Mouse (Mus musculus): ENCODE measurements around the gene Fzr1. TPM values are rescaled to one million over a fixed set of nuclear protein-coding genes. Genes with fewer than 3 reads are reported as not detected.

Gene Fzr1
- polyA plus RNA-seq, 1 experiment, result 75.8 TPM

DNA sequence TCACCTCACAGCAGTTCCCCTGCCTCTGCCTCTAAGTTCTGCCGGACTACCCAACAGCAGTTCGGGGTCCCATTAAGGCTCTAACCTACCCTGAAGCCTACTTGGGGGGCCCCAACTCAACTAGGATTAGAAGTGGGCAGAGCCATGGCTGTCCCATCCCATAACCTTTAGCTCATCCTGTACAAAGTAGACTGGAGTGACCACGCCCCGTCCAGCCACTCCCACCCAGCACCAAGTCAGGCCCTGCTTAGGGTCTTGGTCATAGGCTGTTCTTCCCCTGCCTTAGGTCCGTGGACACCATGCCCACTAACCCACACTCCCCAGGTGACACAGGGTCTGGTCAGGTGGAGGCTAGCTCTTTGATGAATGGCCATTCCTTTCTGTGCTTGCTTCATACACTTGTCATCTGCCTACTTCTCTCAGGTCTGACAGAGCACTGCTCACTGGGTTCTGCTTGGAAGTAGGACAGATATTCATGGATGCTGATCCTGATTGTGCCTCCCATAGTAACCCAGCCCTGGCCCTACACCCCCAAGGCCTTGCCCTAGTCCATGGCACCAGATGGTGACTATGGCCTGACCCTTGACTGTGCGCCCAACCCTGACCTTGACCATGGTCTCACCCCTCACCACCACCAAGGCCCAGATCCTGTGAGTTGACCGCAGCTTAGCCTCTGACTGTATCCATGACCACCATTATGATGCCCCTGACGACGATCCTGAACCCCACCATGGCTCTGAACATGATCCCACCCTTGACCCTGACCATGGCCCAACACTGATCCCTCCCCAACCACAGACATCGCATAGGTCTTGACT lies 41.0 kb upstream of the Fzr1 start:
- Histone ChIP-seq H3K27me3 (ENCODE audit: control insufficient read depth, insufficient read depth, low read length) (no peaks in the 10 kb centered on the region), H3K27ac (ENCODE audit: insufficient read depth, low read length) (peak overlapping the region; percentile 44), H3K4me1 (ENCODE audit: control insufficient read depth, insufficient read depth, low read length) (peaks cover 89% of the 10 kb centered on the region), H3K4me3 (replicated peaks; ENCODE audit: insufficient read depth, low read depth, low read length) (no peak overlapping the region)
- peak; percentile 21 to 38 for DNase-seq
- WGBS, result 84% methylated on average over 10 of the region's 10 CpGs
- no peak for TF ChIP-seq CTCF (IDR thresholded peaks at IDR 0.05; ENCODE audit: borderline replicate concordance, insufficient read depth, low read depth, low read length)
- TF ChIP-seq POLR2A (IDR thresholded peaks at IDR 0.05; ENCODE audit: borderline replicate concordance, insufficient read depth, low read length), result no peak

DNA sequence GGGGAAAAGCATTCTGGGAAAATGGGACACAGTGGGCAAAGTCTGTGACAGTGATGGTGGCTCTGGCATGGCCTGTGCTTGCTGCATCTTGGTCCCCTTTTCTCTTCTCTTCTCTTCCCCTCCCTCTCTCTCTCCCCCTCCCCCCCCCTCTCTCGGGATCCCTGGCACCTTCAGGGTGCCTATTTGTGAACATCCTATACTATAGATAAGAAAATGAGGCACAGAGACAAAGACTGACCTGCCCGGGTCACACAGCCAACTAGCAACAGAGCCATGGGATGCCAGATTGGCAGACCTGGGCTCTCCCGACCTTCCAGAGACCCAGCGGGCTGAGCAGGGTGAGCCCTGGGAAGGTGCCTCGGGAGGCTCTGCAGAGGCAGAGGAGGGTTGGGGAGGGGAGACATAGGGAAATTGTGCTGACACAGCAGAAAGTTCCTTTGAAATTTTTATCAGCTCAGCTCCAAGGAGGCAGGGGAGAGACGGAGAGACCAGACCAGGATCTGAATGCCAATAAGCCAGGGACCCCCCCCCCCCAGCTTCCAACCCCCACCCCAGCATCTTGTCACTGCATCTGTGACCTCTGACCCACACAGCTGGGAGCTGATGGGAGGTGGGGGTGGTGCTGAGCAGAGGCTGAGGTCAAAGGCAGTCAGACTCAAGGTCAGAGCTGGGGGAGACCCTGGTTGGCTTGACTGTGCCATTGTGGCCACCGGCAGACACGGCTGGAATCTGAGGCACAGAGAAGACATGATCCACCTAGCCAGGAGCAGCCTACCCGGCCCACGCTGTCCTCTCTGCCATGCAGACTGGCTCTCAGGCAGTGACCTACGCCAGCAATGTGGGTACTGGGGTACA lies 40.1 kb upstream of the Fzr1 start:
- peak overlapping the region; percentile 95 for H3K27ac ChIP-seq (ENCODE audit: insufficient read depth, low read length)
- no peak overlapping the region for H3K4me3 ChIP-seq (replicated peaks; ENCODE audit: insufficient read depth, low read depth, low read length)
- peaks cover 89% of the 10 kb centered on the region for H3K4me1 ChIP-seq (ENCODE audit: control insufficient read depth, insufficient read depth, low read length)
- no peaks in the 10 kb centered on the region for H3K27me3 ChIP-seq (ENCODE audit: control insufficient read depth, insufficient read depth, low read length)
- DNase-seq, result peak; percentile 20 to 27
- TF ChIP-seq CTCF (IDR thresholded peaks at IDR 0.05; ENCODE audit: borderline replicate concordance, insufficient read depth, low read depth, low read length) (no peak), POLR2A (IDR thresholded peaks at IDR 0.05; ENCODE audit: borderline replicate concordance, insufficient read depth, low read length) (no peak)
- 14% methylated on average over 11 of the region's 11 CpGs for WGBS

DNA sequence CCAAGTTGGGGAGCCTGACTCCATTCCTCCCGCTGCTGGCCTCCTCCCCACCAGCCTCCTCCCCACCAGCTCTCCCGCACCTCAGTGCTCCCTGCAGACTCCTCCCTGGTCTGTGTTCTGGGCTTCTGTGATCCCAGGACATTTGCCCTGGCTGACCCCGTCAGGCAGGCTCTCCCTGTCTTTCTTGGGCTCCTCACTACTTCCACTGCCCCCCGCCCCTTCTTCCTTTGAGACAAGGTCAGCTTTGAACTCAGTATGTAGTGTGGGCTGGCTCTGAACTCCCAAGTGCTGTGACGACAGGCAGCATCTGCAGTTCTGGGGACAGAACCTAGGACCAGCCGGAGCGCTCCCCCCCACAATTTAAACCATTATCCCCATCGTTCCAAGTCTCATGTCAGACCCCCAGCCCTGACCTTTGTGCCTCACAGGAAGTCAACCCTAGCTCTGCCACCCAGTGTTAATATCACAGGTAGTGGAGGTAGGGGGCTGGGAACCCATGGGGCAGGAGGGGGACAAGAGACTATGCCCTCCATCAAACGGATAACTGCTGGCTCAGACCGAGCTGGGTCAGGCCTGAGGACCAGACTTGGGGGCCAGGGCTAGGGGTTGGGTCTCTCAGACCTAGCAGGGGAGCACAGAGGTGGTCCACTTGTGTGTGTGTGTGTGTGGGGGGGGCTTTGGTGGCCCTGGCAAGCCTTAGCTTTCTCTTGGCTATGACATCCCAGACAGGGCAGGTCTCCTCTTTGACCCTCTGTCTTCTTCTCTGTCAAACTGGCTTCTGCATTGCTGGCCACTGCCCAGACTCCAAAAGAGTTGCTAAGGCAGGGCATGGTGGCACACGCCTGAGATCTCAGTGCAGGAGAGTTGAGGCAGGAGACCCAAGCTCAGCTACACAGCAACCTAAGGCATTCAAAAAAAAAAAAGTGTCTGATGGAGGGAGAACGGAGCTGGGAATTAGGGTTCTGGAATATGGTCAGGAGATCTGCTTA lies 39.2 kb upstream of the Fzr1 start:
- H3K27ac ChIP-seq (ENCODE audit: insufficient read depth, low read length), result peak overlapping the region; percentile 95
- DNase-seq, result peak in 1 of 2 experiments; percentile 36
- peaks cover 94% of the 10 kb centered on the region for H3K4me1 ChIP-seq (ENCODE audit: control insufficient read depth, insufficient read depth, low read length)
- 14% methylated on average over 12 of the region's 12 CpGs for WGBS
- no peaks in the 10 kb centered on the region for H3K27me3 ChIP-seq (ENCODE audit: control insufficient read depth, insufficient read depth, low read length)
- TF ChIP-seq POLR2A (IDR thresholded peaks at IDR 0.05; ENCODE audit: borderline replicate concordance, insufficient read depth, low read length) (no peak), CTCF (IDR thresholded peaks at IDR 0.05; ENCODE audit: borderline replicate concordance, insufficient read depth, low read depth, low read length) (no peak)
- peak overlapping the region; percentile 17 for H3K4me3 ChIP-seq (replicated peaks; ENCODE audit: insufficient read depth, low read depth, low read length)

DNA sequence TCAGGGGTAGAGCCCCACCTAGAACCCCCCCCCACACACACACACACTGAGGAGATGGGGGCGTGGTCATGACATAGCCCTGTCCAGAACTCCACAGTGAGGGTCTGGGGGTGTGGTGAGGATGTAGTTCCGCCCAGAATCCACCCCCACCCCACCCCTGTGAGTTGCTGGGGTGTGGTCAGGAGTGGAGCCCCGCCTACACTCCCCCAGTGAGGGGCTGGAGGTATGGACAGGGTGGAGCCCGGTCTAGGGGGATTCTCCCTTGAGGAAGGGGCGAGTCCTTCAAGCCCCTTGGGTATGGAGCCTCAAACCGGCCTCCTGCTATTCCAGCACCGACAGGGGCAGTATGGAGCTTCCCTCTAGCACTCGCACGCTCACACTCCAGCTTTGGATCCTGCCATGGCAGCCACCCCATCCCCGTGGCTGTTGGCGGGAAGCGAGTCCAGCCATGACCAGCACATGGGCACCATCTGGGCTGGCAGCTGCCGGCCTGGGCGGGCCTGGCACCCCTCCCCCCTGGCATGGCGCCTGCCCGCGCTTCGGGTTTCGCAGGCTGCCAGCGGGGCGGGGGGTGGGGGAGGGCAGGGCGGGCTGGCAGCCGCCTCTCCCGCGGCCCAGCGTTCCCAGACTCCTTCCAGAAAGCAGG lies 38.4 kb upstream of the Fzr1 start:
- TF ChIP-seq CTCF (IDR thresholded peaks at IDR 0.05; ENCODE audit: borderline replicate concordance, insufficient read depth, low read depth, low read length) (peak; percentile 64), POLR2A (IDR thresholded peaks at IDR 0.05; ENCODE audit: borderline replicate concordance, insufficient read depth, low read length) (no peak)
- DNase-seq, result peak; percentile 95 to 96
- H3K4me1 ChIP-seq (ENCODE audit: control insufficient read depth, insufficient read depth, low read length), result peaks cover 95% of the 10 kb centered on the region
- no peak overlapping the region for H3K4me3 ChIP-seq (replicated peaks; ENCODE audit: insufficient read depth, low read depth, low read length)
- H3K27ac ChIP-seq (ENCODE audit: insufficient read depth, low read length), result peak overlapping the region; percentile 99
- 1% methylated on average over 26 of the region's 26 CpGs for WGBS
- no peaks in the 10 kb centered on the region for H3K27me3 ChIP-seq (ENCODE audit: control insufficient read depth, insufficient read depth, low read length)

DNA sequence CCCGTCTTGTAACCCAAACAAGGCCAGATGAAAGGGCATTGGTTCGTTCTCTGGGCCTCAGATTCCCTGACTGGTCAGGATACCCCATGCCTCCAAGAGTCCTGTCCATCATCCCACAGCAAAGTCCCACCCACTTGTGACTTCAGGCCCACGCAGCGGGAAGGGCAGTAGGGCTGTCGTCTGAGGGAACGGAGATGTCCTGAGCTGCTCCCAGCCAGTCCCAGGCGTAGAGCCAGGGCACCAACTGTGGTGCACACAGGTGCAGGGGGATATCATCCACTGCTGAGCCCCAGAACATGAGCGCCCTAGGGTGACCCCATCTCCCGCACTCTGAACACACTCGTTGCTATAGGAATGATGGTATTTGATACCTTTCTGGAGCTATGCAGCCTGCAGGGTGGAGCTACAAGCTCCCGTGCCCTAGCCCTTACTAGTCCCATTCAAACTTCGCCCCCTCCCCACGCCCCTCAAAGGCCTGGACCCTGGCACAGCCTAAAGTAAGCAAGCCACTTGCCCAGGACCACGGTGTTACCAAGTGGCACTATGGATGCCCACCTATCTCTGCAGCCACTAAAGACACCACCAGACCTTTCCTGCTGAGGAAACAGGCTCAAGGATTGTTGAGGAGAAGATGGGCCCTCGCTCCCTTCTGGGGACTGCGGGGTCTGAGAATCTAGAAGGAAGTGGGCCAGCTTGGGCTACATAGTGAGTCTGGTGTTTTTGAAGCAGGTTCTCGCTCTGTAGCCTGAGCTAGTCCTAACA lies 37.4 kb upstream of the Fzr1 start:
- Histone ChIP-seq H3K27ac (ENCODE audit: insufficient read depth, low read length) (peak overlapping the region; percentile 99), H3K4me3 (replicated peaks; ENCODE audit: insufficient read depth, low read depth, low read length) (no peak overlapping the region), H3K27me3 (ENCODE audit: control insufficient read depth, insufficient read depth, low read length) (no peaks in the 10 kb centered on the region), H3K4me1 (ENCODE audit: control insufficient read depth, insufficient read depth, low read length) (peaks cover 95% of the 10 kb centered on the region)
- TF ChIP-seq POLR2A (IDR thresholded peaks at IDR 0.05; ENCODE audit: borderline replicate concordance, insufficient read depth, low read length) (no peak), CTCF (IDR thresholded peaks at IDR 0.05; ENCODE audit: borderline replicate concordance, insufficient read depth, low read depth, low read length) (no peak)
- WGBS, result 22% methylated on average over 17 of the region's 17 CpGs
- DNase-seq, result peak in 1 of 2 experiments; percentile 69

DNA sequence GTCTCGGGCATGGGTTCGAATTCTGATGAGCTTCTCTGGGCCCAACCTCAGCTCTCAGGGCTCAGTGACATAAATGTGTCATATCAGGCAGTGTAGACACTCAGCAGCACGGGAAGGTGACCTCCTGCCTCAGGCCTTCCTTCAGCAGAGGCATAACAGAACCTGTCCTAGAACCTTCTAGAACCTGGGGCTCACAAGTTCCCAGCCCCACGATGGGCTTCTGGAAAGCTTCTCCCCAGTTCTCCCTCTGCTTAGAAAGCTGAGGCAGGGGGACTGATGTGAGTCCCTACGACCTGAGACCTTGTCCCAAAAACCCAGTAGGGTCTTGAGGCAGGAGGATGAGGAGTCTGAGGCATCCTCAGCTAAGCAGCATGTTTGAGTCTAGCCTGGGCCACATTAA lies 36.8 kb upstream of the Fzr1 start:
- Histone ChIP-seq H3K4me1 (ENCODE audit: control insufficient read depth, insufficient read depth, low read length) (peaks cover 95% of the 10 kb centered on the region), H3K27ac (ENCODE audit: insufficient read depth, low read length) (peak overlapping the region; percentile 99), H3K27me3 (ENCODE audit: control insufficient read depth, insufficient read depth, low read length) (no peaks in the 10 kb centered on the region), H3K4me3 (replicated peaks; ENCODE audit: insufficient read depth, low read depth, low read length) (no peak overlapping the region)
- no peak for DNase-seq
- TF ChIP-seq POLR2A (IDR thresholded peaks at IDR 0.05; ENCODE audit: borderline replicate concordance, insufficient read depth, low read length), result no peak
- no peak for TF ChIP-seq CTCF (IDR thresholded peaks at IDR 0.05; ENCODE audit: borderline replicate concordance, insufficient read depth, low read depth, low read length)
- WGBS, result 63% methylated on average over 5 of the region's 5 CpGs

Measured in cerebellum, adult 2 months (tissue).